Mouse (Mus musculus) midbrain, embryonic 16.5 days (tissue): Measurements from ENCODE around the gene Speer4d. TPM values are rescaled to one million over a fixed set of nuclear protein-coding genes. Genes with fewer than 3 reads are reported as not detected.
"Not testable (repeated sequence)": the region's sequence is repeated elsewhere in the genome, so short reads cannot be mapped to it uniquely, and the experiment has no call there.

Experiments
- ATAC-seq: fragments of 200-750 bp; cut with Nextera tagmentation; 2 replicates; pipeline ENCODE4 v1.8.0; 2017; ENCODE audit warnings: moderate TSS enrichment
- H3K27ac ChIP-seq: fragments of 300-500 bp; sonication (generic); 2 replicates; pipeline ENCODE4 v1.5.1; 2014; ENCODE audit warnings: mild to moderate bottlenecking, low read length, mixed read lengths
- H3K27me3 ChIP-seq: fragments of 300-500 bp; sonication (generic); 2 replicates; pipeline ENCODE4 v1.6.1; 2014; ENCODE audit warnings: low read depth, low read length, mixed read lengths; ENCODE audit not compliant: control insufficient read depth, insufficient read depth
- H3K36me3 ChIP-seq: fragments of 300-500 bp; sonication (generic); 2 replicates; pipeline ENCODE4 v1.6.1; 2014; ENCODE audit warnings: mild to moderate bottlenecking, low read length, moderate library complexity, mixed read lengths; ENCODE audit not compliant: control insufficient read depth, insufficient read depth
- H3K4me1 ChIP-seq: fragments of 300-500 bp; sonication (generic); 2 replicates; pipeline ENCODE4 v1.6.1; 2014; ENCODE audit warnings: mild to moderate bottlenecking, low read length, mixed read lengths; ENCODE audit not compliant: control insufficient read depth, insufficient read depth
- H3K4me2 ChIP-seq: fragments of 300-500 bp; sonication (generic); 2 replicates; pipeline ENCODE4 v1.6.1; 2014; ENCODE audit warnings: mild to moderate bottlenecking, low read length, mixed read lengths
- H3K4me3 ChIP-seq: fragments of 300-500 bp; sonication (generic); 2 replicates; pipeline ENCODE4 v1.5.1; 2014; ENCODE audit warnings: low read depth, mild to moderate bottlenecking, low read length, moderate library complexity, mixed read lengths
- H3K9ac ChIP-seq: fragments of 300-500 bp; sonication (generic); 2 replicates; pipeline ENCODE4 v1.6.1; 2014; ENCODE audit warnings: low read depth, low read length, mixed read lengths
- H3K9me3 ChIP-seq: fragments of 300-500 bp; sonication (generic); replicated peaks from 2 replicates; pipeline ENCODE4 v1.6.1; 2014; ENCODE audit warnings: mild to moderate bottlenecking, low read length, mixed read lengths; ENCODE audit not compliant: control insufficient read depth, poor library complexity, severe bottlenecking
- WGBS: fragments of 180-500 bp; shearing (Covaris S2); extraction: QIAGEN DNeasy Blood & Tissue Kit; methylation state at CpG from one replicate; pipeline ENCODE4 v1.1.7; 2014; 5-methylcytosine and 5-hydroxymethylcytosine counted together
- polyA plus RNA-seq: library from polyadenylated mRNA; unstranded; fragments of >200 nt; fragmentation: Nextera tagmentation; extraction: Ambion mirVana; gene quantifications from 2 replicates; pipeline ENCODE4 v1.2.1, GENCODE M21; 2015

Gene Speer4d
- polyA plus RNA-seq, 1 experiment from 2014 or later: not detected

DNA sequence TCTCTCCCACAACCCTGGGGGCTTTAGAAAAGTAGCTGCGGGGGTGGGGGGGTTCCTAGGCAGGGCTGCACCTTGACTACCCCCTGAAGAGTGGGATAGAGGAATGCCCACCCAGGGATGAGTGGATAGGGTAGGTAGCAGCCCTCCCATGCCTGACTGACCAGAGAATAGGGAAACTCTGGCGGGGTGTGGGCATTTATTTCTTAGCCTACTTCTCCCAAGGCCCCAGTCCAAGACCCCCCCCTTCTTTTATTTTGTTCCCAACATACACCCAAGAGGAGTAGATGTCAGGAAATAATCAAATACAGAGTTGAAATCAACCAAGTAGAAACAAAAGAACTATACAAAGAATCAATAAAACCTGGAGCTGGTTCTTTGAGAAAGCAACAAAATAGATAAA is 18.8 kb downstream of the Speer4d start:
- WGBS: 68% methylated on average over 2 of the region's 2 CpGs
- not testable (repeated sequence) for H3K27me3 ChIP-seq

DNA sequence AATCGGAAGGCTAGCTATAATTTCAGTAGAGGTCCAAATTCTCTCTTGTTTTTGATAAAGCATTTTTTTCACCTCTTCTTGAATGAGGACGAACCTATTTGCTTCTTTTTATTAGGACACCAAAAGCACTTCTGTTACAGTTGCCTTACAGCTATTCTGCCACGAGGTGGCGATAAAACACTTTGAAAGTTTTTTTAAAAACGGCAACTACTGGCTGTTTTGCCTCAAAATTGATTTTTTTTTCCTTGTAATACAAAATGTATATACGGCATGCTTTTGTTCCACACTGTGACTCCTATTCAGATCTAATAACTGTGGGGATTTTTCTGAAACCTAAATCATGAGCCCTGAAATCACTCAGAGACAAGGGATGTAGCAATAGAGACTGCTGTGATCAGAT is 26.8 kb downstream of the Speer4d start:
- H3K4me2 ChIP-seq, H3K9ac ChIP-seq, H3K27me3 ChIP-seq, H3K9me3 ChIP-seq, H3K36me3 ChIP-seq, H3K4me3 ChIP-seq, H3K4me1 ChIP-seq, ATAC-seq, H3K27ac ChIP-seq: not testable (repeated sequence)
- WGBS: 31% methylated on average over 6 of the region's 6 CpGs

More for the DNA sequence above, 18.8 kb downstream of the Speer4d start:
- not testable (repeated sequence) for ATAC-seq, H3K9ac ChIP-seq, H3K4me2 ChIP-seq, H3K27ac ChIP-seq, H3K9me3 ChIP-seq, H3K4me1 ChIP-seq, H3K4me3 ChIP-seq, H3K36me3 ChIP-seq

DNA sequence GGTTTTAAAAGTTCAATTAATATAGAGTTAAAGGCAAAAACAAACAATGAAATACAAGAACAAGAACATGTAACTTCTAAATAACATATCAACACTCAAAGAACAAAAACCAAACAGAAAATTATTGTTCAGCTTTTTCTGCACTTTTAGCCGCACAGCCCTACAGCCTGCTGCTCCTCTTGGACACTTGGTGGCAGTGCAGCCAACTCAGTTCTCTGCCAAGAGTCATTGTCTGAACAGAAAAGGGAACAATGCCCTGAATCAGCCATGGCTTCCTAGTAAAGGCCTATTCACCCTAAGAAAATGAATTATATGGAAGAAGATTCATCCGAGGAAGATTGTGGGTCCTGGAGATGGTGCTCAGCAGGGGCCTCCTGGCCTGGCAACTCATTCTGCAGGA is 33.5 kb downstream of the Speer4d start:
- not testable (repeated sequence) for H3K36me3 ChIP-seq, ATAC-seq, H3K4me1 ChIP-seq, H3K4me2 ChIP-seq, H3K9me3 ChIP-seq, H3K9ac ChIP-seq, H3K27me3 ChIP-seq, H3K4me3 ChIP-seq, H3K27ac ChIP-seq
- WGBS: 52% methylated on average over 2 of the region's 2 CpGs

DNA sequence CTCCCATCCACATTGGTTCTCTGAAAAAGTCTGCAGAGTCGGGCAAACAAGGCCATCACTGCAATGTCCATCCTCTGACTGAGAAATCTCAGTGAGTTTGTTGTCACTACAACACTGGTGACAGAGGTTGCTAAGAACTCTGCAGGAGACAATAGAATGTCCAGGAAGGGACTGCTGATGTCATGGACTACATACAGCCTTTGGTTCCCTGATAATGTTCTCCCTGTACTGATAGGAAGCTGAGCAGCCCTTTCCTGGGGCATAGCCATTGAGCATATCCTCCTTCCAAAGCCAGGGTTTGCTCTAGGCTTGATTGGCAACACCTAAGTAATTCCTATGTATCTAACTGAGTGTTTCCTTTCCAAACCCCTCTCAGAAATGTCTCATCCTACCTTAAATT is 38.1 kb downstream of the Speer4d start, which contains the start of gene 4930572O03Rik:
4930572O03Rik (minus strand) TSS at position 101 of the 400 bp plus-strand sequence.
- not testable (repeated sequence) for ATAC-seq, H3K27me3 ChIP-seq
- WGBS: 69% methylated on average over 1 of the region's 1 CpGs

DNA sequence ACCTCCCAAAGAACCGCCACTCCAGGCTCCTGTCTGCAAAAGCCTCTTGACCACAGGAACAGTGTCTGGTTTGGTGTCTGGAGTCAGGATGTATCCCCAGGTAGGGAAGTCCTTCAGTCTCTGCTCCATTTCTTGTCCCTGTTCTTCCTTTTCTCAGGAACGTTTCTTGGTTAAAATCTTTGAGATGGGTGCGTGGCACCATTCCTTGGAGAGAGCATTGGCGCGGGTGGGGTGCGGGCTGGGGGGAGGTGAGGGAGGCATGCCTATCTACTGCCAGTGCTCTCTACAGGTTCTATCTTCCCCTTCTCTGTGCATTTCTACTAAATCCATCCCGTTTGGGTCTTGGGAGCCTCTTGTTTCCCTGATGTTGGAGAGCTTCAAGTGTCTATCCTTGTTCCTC is 45.0 kb downstream of the Speer4d start:
- not testable (repeated sequence) for H3K36me3 ChIP-seq, H3K4me3 ChIP-seq, H3K4me1 ChIP-seq, H3K4me2 ChIP-seq, H3K27me3 ChIP-seq, H3K27ac ChIP-seq, H3K9me3 ChIP-seq, ATAC-seq, H3K9ac ChIP-seq
- 78% methylated on average over 7 of the region's 7 CpGs for WGBS

More for the DNA sequence above, 38.1 kb downstream of the Speer4d start, which contains the start of gene 4930572O03Rik:
- not testable (repeated sequence) for H3K36me3 ChIP-seq, H3K27ac ChIP-seq, H3K4me1 ChIP-seq, H3K9ac ChIP-seq, H3K9me3 ChIP-seq, H3K4me3 ChIP-seq, H3K4me2 ChIP-seq

DNA sequence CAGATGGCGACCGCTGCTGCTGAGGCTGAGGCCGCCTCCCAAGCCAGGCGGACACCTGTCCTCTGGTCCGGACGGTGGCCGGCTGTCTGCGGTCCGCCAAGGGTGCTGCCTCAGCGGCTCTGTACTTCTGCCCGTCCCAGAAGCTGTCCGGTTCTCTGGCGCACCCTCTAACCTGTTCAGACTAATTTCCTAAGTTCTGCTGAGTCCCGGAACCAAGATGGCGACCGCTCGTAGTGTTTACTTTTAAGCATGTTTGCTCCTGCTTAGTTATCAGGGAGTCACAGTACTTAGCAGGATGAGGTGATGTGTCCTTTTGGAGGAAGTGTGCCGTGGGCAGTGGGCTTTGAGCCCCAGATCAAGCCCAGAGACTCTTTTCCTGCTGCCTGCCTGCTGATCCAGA is 51.9 kb downstream of the Speer4d start:
- H3K27ac ChIP-seq, ATAC-seq, H3K4me3 ChIP-seq, H3K36me3 ChIP-seq, H3K9ac ChIP-seq, H3K4me1 ChIP-seq, H3K27me3 ChIP-seq, H3K4me2 ChIP-seq: not testable (repeated sequence)
- peaks cover 11% of the 10 kb centered on the region for H3K9me3 ChIP-seq
- 87% methylated on average over 7 of the region's 18 CpGs for WGBS

Other genes with a start within 250 kb of the Speer4d start
- gene Gm21149, start 142.5 kb upstream of the Speer4d start, polyA plus RNA-seq: not detected in 2 replicates
- gene Gm21190, start 89.8 kb upstream of the Speer4d start, polyA plus RNA-seq: not detected in 2 replicates
- not detected in 2 replicates for gene Gm21083, start 41.7 kb upstream of the Speer4d start, polyA plus RNA-seq
- gene 4930572O03Rik, start 38.0 kb downstream of the Speer4d start, polyA plus RNA-seq: not detected in 2 replicates
- not detected in 2 replicates for gene Speer4c, start 95.2 kb downstream of the Speer4d start, polyA plus RNA-seq